Mouse (Mus musculus): ENCODE measurements around the gene Dapk2. TPM values are rescaled to one million over a fixed set of nuclear protein-coding genes. Genes with fewer than 3 reads are reported as not detected.

Gene Dapk2
- polyA plus RNA-seq, 1 experiment from 2014 or later = 8.1 TPM

GRCm38 (mm10) chr9:66294227-66294626 is 136.2 kb downstream of the Dapk2 start:
- Histone ChIP-seq H3K27me3 (replicated peaks) (no peaks in the 10 kb centered on the region), H3K4me1 (replicated peaks) (peaks cover 28% of the 10 kb centered on the region), H3K4me2 (peak overlapping the region; percentile 32; the same call in 1 of the 2 replicates), H3K9ac (no peak overlapping the region), H3K36me3 (no peaks in the 10 kb centered on the region), H3K9me3 (replicated peaks) (no peaks in the 10 kb centered on the region; the same call in 1 of the 2 replicates), H3K4me3 (no peak overlapping the region), H3K27ac (ENCODE audit: poor library complexity, severe bottlenecking) (peak overlapping the region; percentile 73)
- WGBS = 83% methylated on average over 1 of the region's 1 CpGs
- ATAC-seq (ENCODE audit: insufficient number of reproducible peaks, low FRiP score) = no peak

GRCm38 (mm10) chr9:66294980-66295410 is 137.0 kb downstream of the Dapk2 start:
- Histone ChIP-seq H3K27me3 (replicated peaks) (no peaks in the 10 kb centered on the region), H3K4me2 (peak overlapping the region; percentile 32; the same call in 1 of the 2 replicates), H3K4me3 (no peak overlapping the region), H3K36me3 (no peaks in the 10 kb centered on the region), H3K4me1 (replicated peaks) (peaks cover 28% of the 10 kb centered on the region), H3K27ac (ENCODE audit: poor library complexity, severe bottlenecking) (peak overlapping the region; percentile 73), H3K9me3 (replicated peaks) (no peaks in the 10 kb centered on the region; the same call in 1 of the 2 replicates), H3K9ac (no peak overlapping the region)
- WGBS = 2% methylated on average over 3 of the region's 3 CpGs
- ATAC-seq (ENCODE audit: insufficient number of reproducible peaks, low FRiP score) = peak; percentile 93

- WGBS = 68% methylated on average over 6 of the region's 6 CpGs
- no peaks in the 10 kb centered on the region for H3K36me3 ChIP-seq
- peak; percentile 40; the same call in 1 of the 2 replicates for ATAC-seq (ENCODE audit: insufficient number of reproducible peaks, low FRiP score)
- peak overlapping the region; percentile 73 for H3K27ac ChIP-seq (ENCODE audit: poor library complexity, severe bottlenecking)
- H3K4me2 ChIP-seq = peak overlapping the region; percentile 32; the same call in 1 of the 2 replicates
- H3K4me1 ChIP-seq (replicated peaks) = peaks cover 28% of the 10 kb centered on the region
- no peaks in the 10 kb centered on the region for H3K27me3 ChIP-seq (replicated peaks)
- no peak overlapping the region for H3K9ac ChIP-seq
- no peaks in the 10 kb centered on the region; the same call in 1 of the 2 replicates for H3K9me3 ChIP-seq (replicated peaks)
- H3K4me3 ChIP-seq = no peak overlapping the region
These were observed 137.6 kb downstream of the Dapk2 start for GRCm38 (mm10) chr9:66295577-66296120.

- Histone ChIP-seq H3K4me1 (replicated peaks) (peaks cover 21% of the 10 kb centered on the region), H3K9ac (no peak overlapping the region), H3K4me3 (no peak overlapping the region), H3K9me3 (replicated peaks) (no peaks in the 10 kb centered on the region; the same call in 1 of the 2 replicates), H3K27me3 (replicated peaks) (no peaks in the 10 kb centered on the region), H3K36me3 (no peaks in the 10 kb centered on the region), H3K4me2 (no peak overlapping the region), H3K27ac (ENCODE audit: poor library complexity, severe bottlenecking) (no peak overlapping the region)
- WGBS = 79% methylated on average over 4 of the region's 4 CpGs
- ATAC-seq (ENCODE audit: insufficient number of reproducible peaks, low FRiP score) = no peak
These were observed 140.8 kb downstream of the Dapk2 start for GRCm38 (mm10) chr9:66298783-66299182.

GRCm38 (mm10) chr9:66300448-66301027 is 142.5 kb downstream of the Dapk2 start:
- Histone ChIP-seq H3K4me3 (no peak overlapping the region), H3K36me3 (no peaks in the 10 kb centered on the region), H3K4me2 (no peak overlapping the region), H3K4me1 (replicated peaks) (peaks cover 6% of the 10 kb centered on the region), H3K27ac (ENCODE audit: poor library complexity, severe bottlenecking) (no peak overlapping the region), H3K9ac (no peak overlapping the region), H3K9me3 (replicated peaks) (no peaks in the 10 kb centered on the region; the same call in 1 of the 2 replicates), H3K27me3 (replicated peaks) (no peaks in the 10 kb centered on the region)
- 64% methylated on average over 2 of the region's 2 CpGs for WGBS
- no peak for ATAC-seq (ENCODE audit: insufficient number of reproducible peaks, low FRiP score)

GRCm38 (mm10) chr9:66304320-66305090 is 146.5 kb downstream of the Dapk2 start:
- H3K4me3 ChIP-seq = no peak overlapping the region
- H3K4me1 ChIP-seq (replicated peaks) = peaks cover 5% of the 10 kb centered on the region; the same call in 1 of the 2 replicates
- no peaks in the 10 kb centered on the region for H3K36me3 ChIP-seq
- no peak for ATAC-seq (ENCODE audit: insufficient number of reproducible peaks, low FRiP score)
- H3K9me3 ChIP-seq (replicated peaks) = no peaks in the 10 kb centered on the region
- no peak overlapping the region for H3K27ac ChIP-seq (ENCODE audit: poor library complexity, severe bottlenecking)
- WGBS = 79% methylated on average over 3 of the region's 3 CpGs
- H3K9ac ChIP-seq = no peak overlapping the region
- no peaks in the 10 kb centered on the region for H3K27me3 ChIP-seq (replicated peaks)
- H3K4me2 ChIP-seq = no peak overlapping the region

- Histone ChIP-seq H3K9me3 (replicated peaks) (no peaks in the 10 kb centered on the region), H3K27me3 (replicated peaks) (no peaks in the 10 kb centered on the region), H3K4me2 (peak overlapping the region; percentile 53), H3K27ac (ENCODE audit: poor library complexity, severe bottlenecking) (no peak overlapping the region), H3K4me3 (peak overlapping the region; percentile 24), H3K9ac (no peak overlapping the region), H3K4me1 (replicated peaks) (peaks cover 5% of the 10 kb centered on the region; the same call in 1 of the 2 replicates), H3K36me3 (no peaks in the 10 kb centered on the region)
- no peak for ATAC-seq (ENCODE audit: insufficient number of reproducible peaks, low FRiP score)
- 38% methylated on average over 25 of the region's 25 CpGs for WGBS
These were observed 147.4 kb downstream of the Dapk2 start for GRCm38 (mm10) chr9:66305121-66306112.

- Histone ChIP-seq H3K27me3 (replicated peaks) (no peaks in the 10 kb centered on the region), H3K9me3 (replicated peaks) (no peaks in the 10 kb centered on the region), H3K27ac (ENCODE audit: poor library complexity, severe bottlenecking) (no peak overlapping the region), H3K36me3 (no peaks in the 10 kb centered on the region), H3K9ac (no peak overlapping the region), H3K4me2 (no peak overlapping the region), H3K4me1 (replicated peaks) (peaks cover 5% of the 10 kb centered on the region; the same call in 1 of the 2 replicates), H3K4me3 (no peak overlapping the region)
- WGBS = 72% methylated on average over 3 of the region's 3 CpGs
- no peak for ATAC-seq (ENCODE audit: insufficient number of reproducible peaks, low FRiP score)
These were observed 148.4 kb downstream of the Dapk2 start for GRCm38 (mm10) chr9:66306414-66306813.

- no peak; the same call in 1 of the 2 replicates for ATAC-seq (ENCODE audit: insufficient number of reproducible peaks, low FRiP score)
- H3K27ac ChIP-seq (ENCODE audit: poor library complexity, severe bottlenecking) = no peak overlapping the region
- no peaks in the 10 kb centered on the region for H3K9me3 ChIP-seq (replicated peaks)
- H3K9ac ChIP-seq = no peak overlapping the region
- H3K36me3 ChIP-seq = no peaks in the 10 kb centered on the region
- WGBS = 10% methylated on average over 2 of the region's 2 CpGs
- H3K27me3 ChIP-seq (replicated peaks) = no peaks in the 10 kb centered on the region
- no peak overlapping the region for H3K4me2 ChIP-seq
- peaks cover 5% of the 10 kb centered on the region; the same call in 1 of the 2 replicates for H3K4me1 ChIP-seq (replicated peaks)
- no peak overlapping the region for H3K4me3 ChIP-seq
These were observed 149.3 kb downstream of the Dapk2 start for GRCm38 (mm10) chr9:66307341-66307740.

GRCm38 (mm10) chr9:66308741-66309140 is 150.7 kb downstream of the Dapk2 start:
- no peak for ATAC-seq (ENCODE audit: insufficient number of reproducible peaks, low FRiP score)
- H3K27me3 ChIP-seq (replicated peaks) = no peaks in the 10 kb centered on the region
- no peak overlapping the region for H3K27ac ChIP-seq (ENCODE audit: poor library complexity, severe bottlenecking)
- H3K36me3 ChIP-seq = no peaks in the 10 kb centered on the region
- H3K4me2 ChIP-seq = no peak overlapping the region
- peaks cover 5% of the 10 kb centered on the region; the same call in 1 of the 2 replicates for H3K4me1 ChIP-seq (replicated peaks)
- H3K4me3 ChIP-seq = no peak overlapping the region
- no peak overlapping the region for H3K9ac ChIP-seq
- WGBS = 66% methylated on average over 4 of the region's 4 CpGs
- H3K9me3 ChIP-seq (replicated peaks) = no peaks in the 10 kb centered on the region
